ENCODE assay signal across 30 mouse cellular contexts in the genomic region with DNA sequence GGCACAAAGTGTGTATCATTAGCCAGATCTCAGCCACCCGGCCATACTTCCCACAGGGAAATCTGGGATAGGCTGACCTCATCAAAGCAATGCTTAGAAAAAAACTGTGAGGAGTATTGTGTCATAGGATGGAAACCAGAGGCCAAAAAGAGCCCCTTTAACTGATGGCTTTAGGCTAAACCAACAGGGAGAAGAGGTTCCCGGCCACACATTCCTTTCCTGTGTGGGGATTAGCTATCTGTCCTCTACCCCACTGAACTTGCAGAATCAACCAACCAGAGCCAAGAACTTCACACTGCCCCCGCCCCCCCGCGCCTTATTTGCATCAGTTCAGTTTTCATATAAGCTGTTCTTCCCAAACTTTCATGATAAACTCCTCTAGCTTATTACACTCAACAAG.
"Had no signal": no experiment of that assay in that cellular context is flagged by ENCODE, and none has a peak within 500 bp of the region (broad histone marks: within the 10 kb centered on the region; RNA-seq: fewer than 3 reads in every experiment).

No protein-coding gene starts in this region.

- H3K4me2 ChIP-seq: limb, embryonic 12.5 days; limb, embryonic 13.5 days; limb, embryonic 15.5 days; liver, embryonic 11.5 days; liver, embryonic 12.5 days; liver, embryonic 13.5 days; liver, embryonic 15.5 days; lung, embryonic 14.5 days; lung, embryonic 15.5 days; midbrain, embryonic 11.5 days; midbrain, embryonic 12.5 days; midbrain, embryonic 13.5 days; midbrain, embryonic 15.5 days; neural tube, embryonic 12.5 days had no signal

- H3K27me3 ChIP-seq: limb, embryonic 12.5 days; limb, embryonic 13.5 days; limb, embryonic 15.5 days; liver, embryonic 12.5 days; liver, embryonic 13.5 days; liver, embryonic 15.5 days; lung, embryonic 15.5 days; megakaryocyte, embryonic 14.5 days; midbrain, embryonic 12.5 days; midbrain, embryonic 13.5 days; midbrain, embryonic 15.5 days; neural tube, embryonic 12.5 days had no signal

- H3K27ac ChIP-seq: limb, embryonic 10.5 days; limb, embryonic 12.5 days; limb, embryonic 13.5 days; limb, embryonic 15.5 days; liver, embryonic 12.5 days; liver, embryonic 13.5 days; liver, embryonic 14.5 days; liver, embryonic 15.5 days; lung, embryonic 15.5 days; macrophage; midbrain, embryonic 10.5 days; midbrain, embryonic 12.5 days; midbrain, embryonic 13.5 days; midbrain, embryonic 15.5 days; neural tube, embryonic 12.5 days had no signal

- H3K9ac ChIP-seq: limb, embryonic 12.5 days; limb, embryonic 13.5 days; limb, embryonic 15.5 days; liver, embryonic 12.5 days; liver, embryonic 13.5 days; liver, embryonic 14.5 days; liver, embryonic 15.5 days; lung, embryonic 14.5 days; lung, embryonic 15.5 days; midbrain, embryonic 12.5 days; midbrain, embryonic 13.5 days; midbrain, embryonic 15.5 days; neural tube, embryonic 12.5 days had no signal

- DNase-seq: left cerebral cortex, postnatal 4 days; liver, embryonic 13.5 days; lung, adult 18-20 months; lung, adult 2 months; lung, embryonic 14.5 days; lung, postnatal 10 days; lung, postnatal 14 days; lung, postnatal 36 days; lung, postnatal 4 days; midbrain, embryonic 14.5 days had no signal

- H3K4me3 ChIP-seq: limb, embryonic 10.5 days; limb, embryonic 12.5 days; limb, embryonic 13.5 days; limb, embryonic 15.5 days; liver, embryonic 12.5 days; liver, embryonic 13.5 days; liver, embryonic 15.5 days; lung, embryonic 15.5 days; megakaryocyte, embryonic 14.5 days; midbrain, embryonic 10.5 days; midbrain, embryonic 12.5 days; midbrain, embryonic 13.5 days; midbrain, embryonic 15.5 days; myocyte; neural tube, embryonic 12.5 days had no signal

- H3K9me3 ChIP-seq: limb, embryonic 10.5 days; limb, embryonic 12.5 days; limb, embryonic 15.5 days; liver, embryonic 12.5 days; liver, embryonic 13.5 days; liver, embryonic 15.5 days; lung, embryonic 15.5 days; midbrain, embryonic 10.5 days; midbrain, embryonic 12.5 days; midbrain, embryonic 13.5 days; midbrain, embryonic 15.5 days; neural tube, embryonic 12.5 days had no signal

- H3K4me1 ChIP-seq: limb, embryonic 12.5 days; liver, embryonic 12.5 days; liver, embryonic 13.5 days; liver, embryonic 15.5 days; lung, embryonic 15.5 days; megakaryocyte, embryonic 14.5 days; midbrain, embryonic 10.5 days; midbrain, embryonic 12.5 days; midbrain, embryonic 13.5 days; midbrain, embryonic 15.5 days; neural tube, embryonic 12.5 days had no signal

- ATAC-seq: liver, embryonic 12.5 days; lung, postnatal 0 days; midbrain, embryonic 13.5 days; midbrain, embryonic 15.5 days; midbrain, embryonic 16.5 days had no signal

- H3K36me3 ChIP-seq: limb, embryonic 10.5 days; limb, embryonic 12.5 days; limb, embryonic 13.5 days; limb, embryonic 15.5 days; liver, embryonic 12.5 days; liver, embryonic 13.5 days; liver, embryonic 15.5 days; lung, embryonic 15.5 days; midbrain, embryonic 10.5 days; midbrain, embryonic 12.5 days; midbrain, embryonic 13.5 days; midbrain, embryonic 15.5 days; neural tube, embryonic 12.5 days had no signal
